In genomic region chr2:3748714-3749503, GRCm38 (mm10) we compare ENCODE assay signal across 9 mouse cellular contexts.
DNase-seq lines count a peak whose midpoint lies in the region; ATAC-seq and TF ChIP-seq lines count a peak whose summit lies in the region.
"Had no signal": no experiment of that assay in that cellular context is flagged by ENCODE, and none has a peak within 500 bp of the region (broad histone marks: within the 10 kb centered on the region; RNA-seq: fewer than 3 reads in every experiment).

No protein-coding gene starts in this region.

- H3K4me3 ChIP-seq in heart, embryonic 11.5 days (ENCODE audit: low read depth, low read length), result no peak overlapping the region
- H3K4me3 ChIP-seq in intestine, embryonic 15.5 days (replicated peaks), result peak overlapping the region; percentile 22
- no peak overlapping the region for H3K4me3 ChIP-seq in lung, embryonic 14.5 days (ENCODE audit: low read depth, low read length)
- H3K4me3 ChIP-seq: liver, embryonic 15.5 days had no signal

- H3K9me3 ChIP-seq in heart, embryonic 11.5 days (replicated peaks; ENCODE audit: control insufficient read depth, low read length), result no peaks in the 10 kb centered on the region
- no peaks in the 10 kb centered on the region for H3K9me3 ChIP-seq in intestine, embryonic 15.5 days
- H3K9me3 ChIP-seq in lung, embryonic 14.5 days (ENCODE audit: low read depth, low read length), result no peaks in the 10 kb centered on the region
- H3K9me3 ChIP-seq: liver, embryonic 15.5 days had no signal

- peaks cover 41% of the 10 kb centered on the region for H3K4me1 ChIP-seq in heart, embryonic 11.5 days (ENCODE audit: control insufficient read depth, insufficient read depth, low read length)
- H3K4me1 ChIP-seq in intestine, embryonic 15.5 days (replicated peaks), result peaks cover 30% of the 10 kb centered on the region
- H3K4me1 ChIP-seq in lung, embryonic 14.5 days (ENCODE audit: insufficient read depth), result peaks cover 6% of the 10 kb centered on the region; the same call in 1 of the 2 replicates

- H3K9ac ChIP-seq in heart, embryonic 11.5 days (ENCODE audit: low read depth, low read length), result no peak overlapping the region
- H3K9ac ChIP-seq in intestine, embryonic 15.5 days, result no peak overlapping the region
- H3K9ac ChIP-seq in lung, embryonic 14.5 days, result no peak overlapping the region
- H3K9ac ChIP-seq: liver, embryonic 15.5 days had no signal

- no peak overlapping the region for H3K4me2 ChIP-seq in heart, embryonic 11.5 days
- peak overlapping the region; percentile 52 for H3K4me2 ChIP-seq in intestine, embryonic 15.5 days (replicated peaks)
- H3K4me2 ChIP-seq in lung, embryonic 14.5 days, result no peak overlapping the region
- H3K4me2 ChIP-seq: liver, embryonic 15.5 days had no signal

- 58% methylated on average over 12 of the region's 12 CpGs for WGBS in heart, embryonic 11.5 days (ENCODE audit: insufficient replicate concordance)
- 45% methylated on average over 12 of the region's 12 CpGs for WGBS in intestine, embryonic 15.5 days
- WGBS in lung, embryonic 14.5 days, result 54% methylated on average over 12 of the region's 12 CpGs

- TF ChIP-seq CTCF in lung, embryonic 14.5 days (IDR thresholded peaks at IDR 0.05; ENCODE audit: low read depth), result no peak

- no peak overlapping the region for H3K27ac ChIP-seq in heart, embryonic 11.5 days (ENCODE audit: low read depth, low read length)
- H3K27ac ChIP-seq in intestine, embryonic 15.5 days, result peak overlapping the region; percentile 77
- H3K27ac ChIP-seq in lung, embryonic 14.5 days (ENCODE audit: low read depth), result no peak overlapping the region
- H3K27ac ChIP-seq: liver, embryonic 15.5 days had no signal

- DNase-seq in heart, adult 18-20 months, result peak; percentile 33 to 49
- DNase-seq in ZHBTc4 (ENCODE audit: low read depth, low spot score), result peak; percentile 39
- no peak for DNase-seq in lung, embryonic 14.5 days
- no peak for DNase-seq in spleen, postnatal 10 days (ENCODE audit: low spot score in 2 of 2)
- no peak for DNase-seq in spleen, postnatal 14 days (ENCODE audit: low spot score in 2 of 2)
- DNase-seq in adrenal gland, adult 18-20 months (ENCODE audit: low spot score in 2 of 2), result no peak

- H3K27me3 ChIP-seq in heart, embryonic 11.5 days (ENCODE audit: control insufficient read depth, insufficient read depth, low read length), result no peaks in the 10 kb centered on the region
- H3K27me3 ChIP-seq in intestine, embryonic 15.5 days (replicated peaks), result no peaks in the 10 kb centered on the region
- H3K27me3 ChIP-seq in lung, embryonic 14.5 days (ENCODE audit: insufficient read depth, low read length), result no peaks in the 10 kb centered on the region
- H3K27me3 ChIP-seq: liver, embryonic 15.5 days had no signal

- no peak for ATAC-seq in heart, embryonic 11.5 days (replicated peaks; ENCODE audit: insufficient number of reproducible peaks, low FRiP score, low TSS enrichment)
- peak; percentile 83 for ATAC-seq in intestine, embryonic 15.5 days
- ATAC-seq in lung, embryonic 14.5 days (ENCODE audit: insufficient read depth), result peak; percentile 56; the same call in 1 of the 2 replicates

- no peaks in the 10 kb centered on the region for H3K36me3 ChIP-seq in heart, embryonic 11.5 days (ENCODE audit: control insufficient read depth, insufficient read depth, low read length)
- no peaks in the 10 kb centered on the region for H3K36me3 ChIP-seq in intestine, embryonic 15.5 days
- no peaks in the 10 kb centered on the region for H3K36me3 ChIP-seq in lung, embryonic 14.5 days (ENCODE audit: insufficient read depth)
- H3K36me3 ChIP-seq: liver, embryonic 15.5 days had no signal

Comparison
In these comparisons a context has a peak if more than half of its experiments do, and no peak if none do; other contexts are left out.
1. DNase-seq: peak in heart, adult 18-20 months (2 of 2) and ZHBTc4 (single experiment); none in lung, embryonic 14.5 days (single experiment), spleen, postnatal 10 days (0 of 2), spleen, postnatal 14 days (0 of 2) and adrenal gland, adult 18-20 months (0 of 2).